Mouse (Mus musculus): ENCODE results near the gene Ide.

GRCm38 (mm10) chr19:37368990-37369389 is 31.3 kb upstream of the Ide start:
- TF ChIP-seq POLR2A (IDR thresholded peaks at IDR 0.05; ENCODE audit: insufficient read length, low read depth) (no peak), MAX (IDR thresholded peaks at IDR 0.05; ENCODE audit: low read depth) (no peak), SRF (IDR thresholded peaks at IDR 0.05; ENCODE audit: control insufficient read depth, insufficient read length, low read depth) (no peak), MYOG (IDR thresholded peaks at IDR 0.05; ENCODE audit: control insufficient read depth in 1 of 3, insufficient read depth in 1 of 3, insufficient read length in 2 of 3, low read depth in 2 of 3) (no peak), REST (IDR thresholded peaks at IDR 0.05; ENCODE audit: insufficient read depth, insufficient read length) (no peak), USF1 (IDR thresholded peaks at IDR 0.05; ENCODE audit: low read depth) (no peak), MYOD1 (IDR thresholded peaks at IDR 0.05; ENCODE audit: control insufficient read depth in 1 of 3, insufficient read length in 2 of 3, low read depth in 2 of 3) (no peak)

Data from myocyte (in vitro differentiated cells).